32 mouse cellular contexts compared by ENCODE assay signal in the genomic region with DNA sequence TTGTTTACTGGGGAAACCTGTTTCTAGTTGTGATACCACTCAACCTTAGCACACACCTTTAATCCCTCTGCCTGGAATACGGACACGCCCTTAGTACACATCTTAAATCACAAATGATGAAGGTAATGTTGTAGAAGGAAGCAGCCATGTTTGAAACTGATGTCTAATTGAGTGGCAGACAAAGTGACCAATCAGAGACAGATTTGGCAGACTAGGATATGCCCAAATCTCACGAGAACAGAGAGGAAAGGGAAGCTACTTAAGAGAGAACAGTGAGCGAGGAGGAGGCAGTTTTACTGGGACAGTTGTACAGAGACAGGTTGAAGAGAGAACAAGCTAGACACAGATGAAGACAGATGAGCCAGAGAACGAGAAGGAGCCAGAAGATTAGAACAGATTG. TPM values are rescaled to one million over a fixed set of nuclear protein-coding genes. Genes with fewer than 3 reads are reported as not detected.
DNase-seq lines count a peak whose midpoint lies in the region; TF ChIP-seq lines count a peak whose summit lies in the region.
"Had no signal": no experiment of that assay in that cellular context is flagged by ENCODE, and none has a peak within 500 bp of the region (broad histone marks: within the 10 kb centered on the region; RNA-seq: fewer than 3 reads in every experiment).

No protein-coding gene starts in this region.

- no peaks in the 10 kb centered on the region for H3K4me1 ChIP-seq in ES-E14 (ENCODE audit: control insufficient read depth in 2 of 2, insufficient read depth in 2 of 2, low read length in 2 of 2, poor library complexity in 1 of 2)
- H3K4me1 ChIP-seq: hindbrain, embryonic 13.5 days; kidney, embryonic 15.5 days; midbrain, embryonic 15.5 days had no signal

- in situ Hi-C loops in ES-E14 (cut with MboI; ENCODE audit: low sequenced_read_pairs in 2 of 2, unreplicated experiment in 2 of 2) = no loop called here

- DNase-seq in 3134 (ENCODE audit: extremely low read depth, insufficient read length, low spot score) = peak; percentile 41
- DNase-seq in 3T3-L1 (ENCODE audit: low read depth, low spot score) = peak; percentile 56
- DNase-seq in ES-E14 (ENCODE audit: low read depth, low spot score) = no peak
- DNase-seq in ZHBTc4 (ENCODE audit: low read depth, low spot score) = peak; percentile 57
- DNase-seq in spleen, postnatal 4 days (ENCODE audit: low spot score in 2 of 2) = no peak
- no peak for DNase-seq in gastrocnemius, adult 18-20 months (ENCODE audit: low spot score)
- no peak for DNase-seq in spleen, adult 12 weeks (ENCODE audit: low spot score)
- DNase-seq in layer of hippocampus, adult 9-10 months (ENCODE audit: low spot score) = no peak
- DNase-seq: adrenal gland, postnatal 14 days; cerebellum, adult 18-20 months; cerebellum, postnatal 10 days; gastrocnemius, postnatal 14 days; heart, postnatal 36 days; kidney, adult 18-20 months; kidney, postnatal 25 days; left cerebral cortex, postnatal 4 days; liver, embryonic 13.5 days; lung, adult 18-20 months; thymus, postnatal 14 days had no signal

- no peaks in the 10 kb centered on the region for H3K36me3 ChIP-seq in ES-E14 (ENCODE audit: control insufficient read depth, insufficient read depth, low read length, poor library complexity, severe bottlenecking)
- H3K36me3 ChIP-seq: G1E; heart, embryonic 10.5 days; hindbrain, embryonic 13.5 days; kidney, embryonic 15.5 days; liver, embryonic 13.5 days; midbrain, embryonic 15.5 days; stomach, embryonic 15.5 days had no signal

- H3K9ac ChIP-seq in ES-E14 (ENCODE audit: insufficient read depth, low read depth, low read length, poor library complexity, severe bottlenecking) = no peak overlapping the region
- H3K9ac ChIP-seq: hindbrain, embryonic 13.5 days; kidney, embryonic 15.5 days; liver, embryonic 13.5 days; midbrain, embryonic 15.5 days; stomach, embryonic 15.5 days had no signal

- H3K9me3 ChIP-seq in ES-E14 (ENCODE audit: control insufficient read depth, insufficient read depth, low read depth, low read length) = no peaks in the 10 kb centered on the region
- H3K9me3 ChIP-seq: G1E; heart, embryonic 10.5 days; hindbrain, embryonic 13.5 days; kidney, embryonic 15.5 days; liver, embryonic 13.5 days; midbrain, embryonic 15.5 days; stomach, embryonic 15.5 days had no signal

- no peak overlapping the region for H3K4me3 ChIP-seq in ES-E14 (ENCODE audit: insufficient read depth in 1 of 2, low read depth in 1 of 2, low read length in 2 of 2, poor library complexity in 1 of 2, severe bottlenecking in 1 of 2)
- H3K4me3 ChIP-seq: erythroblast, embryonic 14.5 days; heart, embryonic 10.5 days; hindbrain, embryonic 13.5 days; kidney, embryonic 15.5 days; liver, embryonic 13.5 days; midbrain, embryonic 15.5 days; stomach, embryonic 15.5 days had no signal

- H3K27ac ChIP-seq in ES-E14 (ENCODE audit: insufficient read depth, low read depth, low read length, poor library complexity, severe bottlenecking) = no peak overlapping the region
- H3K27ac ChIP-seq: heart, embryonic 10.5 days; hindbrain, embryonic 13.5 days; kidney, embryonic 15.5 days; liver, embryonic 13.5 days; macrophage; midbrain, embryonic 15.5 days; stomach, embryonic 15.5 days had no signal

TF ChIP-seq in ES-E14, 5 proteins besides CTCF, POLR2A, EP300 and RAD21:
- TF ChIP-seq ZNF384 (IDR thresholded peaks at IDR 0.05; ENCODE audit: low read depth, low read length) (no peak), CHD2 (IDR thresholded peaks at IDR 0.05; ENCODE audit: low read depth, low read length) (peak; percentile 72)
TF ChIP-seq in ES-E14: peak in this region for 1.

RNA-seq across cellular contexts. Expression of a gene that starts 10.6 kb away (rescaled TPM):
- not detected in 2 replicates for total RNA-seq in ES-E14 (2012; rRNA removed)
- total RNA-seq in gastrocnemius, adult 18-20 months (2021) = not detected
- total RNA-seq: adrenal gland, postnatal 14 days; common myeloid progenitor, adult 5-6 weeks; G1E; granulocyte monocyte progenitor cell, adult 5-6 weeks; layer of hippocampus, adult 18-20 months; layer of hippocampus, postnatal 14 days; left cerebral cortex, postnatal 4 days; neutrophil, adult 5-6 weeks had no signal

Comparison
In these comparisons a context has a peak if more than half of its experiments do, and no peak if none do; other contexts are left out.
1. DNase-seq: peak in 3134 (single experiment), 3T3-L1 (single experiment) and ZHBTc4 (single experiment); none in ES-E14 (single experiment), spleen, postnatal 4 days (0 of 2), gastrocnemius, adult 18-20 months (single experiment), spleen, adult 12 weeks (single experiment) and layer of hippocampus, adult 9-10 months (single experiment).